Mouse (Mus musculus) limb, embryonic 14.5 days (tissue): ENCODE measurements at regions not wholly inside any gene's neighbourhood (a gene's known extent, or its start where the extent isn't known, plus 50 kb on each side); places are given as distances from the start of the nearest gene placed in this dataset.

Experiments
- ATAC-seq: fragments of 200-750 bp; cut with Nextera tagmentation; 2 replicates; pipeline ENCODE4 v1.8.0; 2017; ENCODE audit warnings: low read depth, moderate number of reproducible peaks, moderate TSS enrichment; ENCODE audit not compliant: low FRiP score
- DNase-seq: peaks from one replicate; pipeline ENCODE4 v3.0.0-alpha.2; 2015; ENCODE audit warnings: low spot score
- H3K27ac ChIP-seq: fragments of 300-500 bp; sonication (generic); replicated peaks from 2 replicates; pipeline ENCODE4 v1.5.1; 2014; ENCODE audit warnings: low read depth, mild to moderate bottlenecking, low read length, moderate library complexity, mixed read lengths
- H3K27me3 ChIP-seq: fragments of 300-500 bp; sonication (generic); 2 replicates; pipeline ENCODE4 v1.6.1; 2014; ENCODE audit warnings: low read length, mixed read lengths; ENCODE audit not compliant: control insufficient read depth, insufficient read depth
- H3K36me3 ChIP-seq: fragments of 300-500 bp; sonication (generic); 2 replicates; pipeline ENCODE4 v1.6.1; 2014; ENCODE audit warnings: mild to moderate bottlenecking, low read length, moderate library complexity, mixed read lengths; ENCODE audit not compliant: control insufficient read depth, insufficient read depth
- H3K4me1 ChIP-seq: fragments of 300-500 bp; sonication (generic); 2 replicates; pipeline ENCODE4 v1.6.1; 2014; ENCODE audit warnings: antibody characterized with exemption, low read length, mixed read lengths; ENCODE audit not compliant: control insufficient read depth, insufficient read depth
- H3K4me2 ChIP-seq: fragments of 300-500 bp; sonication (generic); replicated peaks from 2 replicates; pipeline ENCODE4 v1.6.1; 2014; ENCODE audit warnings: low read depth, mild to moderate bottlenecking, low read length, moderate library complexity; ENCODE audit not compliant: severe bottlenecking
- H3K4me3 ChIP-seq: fragments of 300-500 bp; sonication (generic); replicated peaks from 2 replicates; pipeline ENCODE4 v1.5.1; 2014; ENCODE audit warnings: low read length
- H3K9ac ChIP-seq: fragments of 300-500 bp; sonication (generic); 2 replicates; pipeline ENCODE4 v1.6.1; 2014; ENCODE audit warnings: mild to moderate bottlenecking, low read depth, low read length, moderate library complexity; ENCODE audit not compliant: severe bottlenecking
- H3K9me3 ChIP-seq: fragments of 300-500 bp; sonication (generic); 2 replicates; pipeline ENCODE4 v1.6.1; 2016; ENCODE audit warnings: low read length; ENCODE audit not compliant: control insufficient read depth
- POLR2A ChIP-seq: fragments of 200-500 bp; IDR thresholded peaks from 2 replicates; pipeline ENCODE4 v1.8.0; 2012; ENCODE audit warnings: inconsistent platforms, mild to moderate bottlenecking, moderate library complexity, borderline replicate concordance; ENCODE audit not compliant: insufficient read depth, insufficient read length; ENCODE audit errors: extremely low read depth
- WGBS: fragments of 180-500 bp; shearing (Covaris S2); extraction: QIAGEN DNeasy Blood & Tissue Kit; methylation state at CpG from one replicate; pipeline ENCODE4 v1.1.7; 2014; 5-methylcytosine and 5-hydroxymethylcytosine counted together

DNA sequence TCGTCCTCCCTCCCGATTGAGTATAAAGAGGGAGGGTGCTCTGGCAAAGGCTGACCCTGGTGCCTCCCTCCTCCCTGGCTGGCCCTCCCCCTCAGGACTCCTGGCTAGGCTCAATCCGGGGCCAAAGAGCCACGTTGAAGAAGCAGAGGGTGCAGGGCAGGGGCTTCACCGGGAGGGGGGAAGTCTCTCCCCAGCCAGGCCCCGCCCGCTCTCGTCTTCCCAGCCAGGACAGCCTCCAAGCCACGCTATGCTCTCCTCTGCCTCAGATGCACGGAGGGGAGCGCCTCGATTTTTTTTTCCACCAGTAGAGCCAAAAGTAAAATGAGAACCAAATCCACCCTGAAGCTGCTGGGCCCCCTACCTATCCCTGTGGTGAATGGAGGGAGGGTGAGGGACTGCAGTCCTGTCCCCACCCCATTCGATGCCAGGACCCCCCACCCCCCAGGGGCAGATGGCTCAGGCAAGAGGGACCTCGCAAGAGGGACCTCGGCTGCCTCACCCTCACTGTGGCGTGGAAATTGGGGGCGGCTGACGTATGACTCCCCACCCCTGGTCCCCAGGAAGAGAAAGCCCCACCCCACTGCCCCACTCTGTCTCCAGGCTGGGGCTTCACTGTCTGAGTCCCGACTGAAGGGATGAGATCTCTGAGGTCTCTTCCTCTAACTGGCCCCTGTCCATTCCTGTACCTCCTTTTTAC is 53.2 kb upstream of the Col1a1 start:
- H3K9me3 ChIP-seq, result no peaks in the 10 kb centered on the region
- peaks cover 43% of the 10 kb centered on the region for H3K4me1 ChIP-seq
- WGBS, result 2% methylated on average over 17 of the region's 19 CpGs
- no peak for TF ChIP-seq POLR2A
- peak; percentile 88 for DNase-seq
- H3K27me3 ChIP-seq, result no peaks in the 10 kb centered on the region
- H3K4me2 ChIP-seq, result peak overlapping the region; percentile 43
- peak overlapping the region; percentile 12 for H3K4me3 ChIP-seq
- peak; percentile 83 for ATAC-seq
- H3K27ac ChIP-seq, result peak overlapping the region; percentile 98
- no peaks in the 10 kb centered on the region for H3K36me3 ChIP-seq
- H3K9ac ChIP-seq, result peak overlapping the region; percentile 47

DNA sequence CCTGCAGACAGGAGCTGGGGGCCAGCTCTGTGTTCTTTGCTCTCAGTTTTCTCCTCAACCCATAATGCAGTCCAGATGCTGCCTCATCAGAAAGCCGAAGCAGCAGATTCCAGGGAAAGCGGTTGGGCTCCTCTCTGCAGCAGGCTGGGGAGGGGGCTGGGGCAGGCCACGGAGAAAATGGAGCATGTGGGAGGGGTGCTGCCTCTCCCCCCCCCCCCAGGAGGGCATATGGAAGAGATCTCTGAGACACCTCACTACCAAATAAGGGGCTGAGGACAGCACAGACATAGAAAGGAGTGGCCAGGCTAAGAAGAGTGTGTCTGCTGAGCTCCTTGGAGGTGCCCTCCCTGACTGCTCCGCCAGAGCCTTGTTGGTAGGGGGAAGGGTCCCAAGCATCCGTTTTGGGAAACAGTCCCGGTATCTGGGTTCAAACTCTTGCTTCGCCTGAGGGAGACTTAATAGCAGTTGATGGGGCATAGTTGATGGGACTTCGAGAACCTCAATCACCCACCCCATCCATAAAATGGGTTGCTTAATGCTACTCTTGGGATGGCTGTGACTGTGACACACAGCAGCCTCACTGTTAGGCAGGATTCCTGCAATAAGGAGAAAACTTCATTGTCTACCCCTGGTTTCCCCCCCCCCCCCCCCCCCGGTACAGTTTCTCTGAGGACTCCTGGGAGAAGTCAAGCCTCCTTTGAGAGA is 53.9 kb upstream of the Col1a1 start:
- Histone ChIP-seq H3K27ac (peak overlapping the region; percentile 98), H3K9ac (peak overlapping the region; percentile 47), H3K4me1 (peaks cover 50% of the 10 kb centered on the region), H3K27me3 (no peaks in the 10 kb centered on the region), H3K4me3 (peak overlapping the region; percentile 12), H3K9me3 (no peaks in the 10 kb centered on the region), H3K36me3 (no peaks in the 10 kb centered on the region), H3K4me2 (peak overlapping the region; percentile 43)
- 6% methylated on average over 8 of the region's 9 CpGs for WGBS
- ATAC-seq (peak; percentile 78), DNase-seq (peak; percentile 89)
- TF ChIP-seq POLR2A, result no peak

DNA sequence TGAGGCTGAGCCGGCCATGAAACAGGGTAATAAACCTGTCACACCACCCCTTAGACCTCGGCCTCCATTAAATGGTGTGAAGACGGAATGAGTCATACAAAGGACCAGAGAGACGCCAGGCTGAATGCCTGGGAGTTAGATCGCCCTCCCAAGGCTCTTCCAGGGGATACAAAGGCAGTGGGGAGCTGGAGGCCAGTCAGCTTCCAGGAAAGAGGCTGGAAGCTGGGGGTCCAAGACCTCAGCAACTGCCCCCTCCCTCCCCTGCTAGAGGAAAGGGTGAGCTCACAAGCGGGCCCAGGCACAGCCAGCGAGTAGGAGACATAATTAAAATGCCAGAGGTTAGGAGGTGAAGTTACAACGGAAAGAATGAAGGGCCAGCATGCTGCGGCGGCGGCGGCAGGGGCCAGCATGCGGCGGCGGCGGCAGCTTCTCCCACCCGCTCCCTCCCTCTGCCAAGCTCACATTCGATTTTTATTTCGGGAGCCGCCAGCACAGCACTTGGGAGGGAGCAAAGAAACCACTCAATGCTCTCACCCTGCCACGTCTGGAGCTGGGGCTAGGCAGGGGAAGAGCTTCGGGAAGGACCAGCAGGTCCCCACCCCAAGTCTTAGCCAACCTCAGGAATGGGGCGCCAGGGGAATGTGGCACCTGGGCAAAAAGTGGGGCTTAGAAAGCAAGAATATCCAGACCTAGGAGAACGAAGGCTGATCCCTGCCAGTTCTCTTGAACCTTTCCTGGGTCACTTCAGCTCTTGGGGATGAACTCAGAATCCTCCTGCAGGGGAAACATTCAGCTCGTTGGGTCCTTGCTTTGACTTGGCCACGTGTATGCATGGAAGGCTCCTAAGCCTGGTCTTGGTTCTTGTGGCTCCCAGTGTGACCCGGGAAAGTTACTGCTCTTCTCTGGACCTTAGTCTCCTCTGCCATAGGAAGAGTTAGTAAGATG is 54.9 kb upstream of the Col1a1 start:
- peak; percentile 19 for ATAC-seq

DNA sequence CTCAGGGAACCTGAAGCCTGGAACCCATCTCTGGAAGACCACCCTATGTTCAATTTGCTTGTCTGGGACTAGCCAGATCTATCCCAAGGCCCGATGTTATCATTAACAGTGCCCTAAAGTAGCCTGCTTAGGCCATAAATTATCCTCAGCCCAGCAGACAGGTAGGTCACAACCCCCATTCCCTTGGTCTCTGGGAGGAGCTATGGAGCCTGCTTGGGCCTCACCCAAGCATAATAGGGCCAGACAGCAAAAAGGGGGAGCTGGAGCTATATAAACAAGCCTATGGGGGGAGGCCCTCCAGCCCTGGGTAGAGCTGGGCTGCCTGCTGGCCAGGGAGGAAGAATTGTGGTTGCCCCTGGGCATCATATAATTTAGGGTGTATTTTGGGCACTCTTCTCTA is 59.3 kb upstream of the Col1a1 start:
- DNase-seq (no peak), ATAC-seq (no peak)
- WGBS, result 7% methylated on average over 1 of the region's 1 CpGs
- Histone ChIP-seq H3K4me3 (no peak overlapping the region), H3K9ac (no peak overlapping the region), H3K4me1 (peaks cover 61% of the 10 kb centered on the region), H3K27me3 (no peaks in the 10 kb centered on the region), H3K9me3 (no peaks in the 10 kb centered on the region), H3K4me2 (no peak overlapping the region), H3K27ac (0 out of 2 replicates have a peak overlapping the region, but pooled peaks have one; percentile 26), H3K36me3 (no peaks in the 10 kb centered on the region)
- no peak for TF ChIP-seq POLR2A

More for the DNA sequence above, 54.9 kb upstream of the Col1a1 start:
- 1% methylated on average over 26 of the region's 27 CpGs for WGBS
- no peaks in the 10 kb centered on the region for H3K36me3 ChIP-seq
- peaks cover 55% of the 10 kb centered on the region for H3K4me1 ChIP-seq
- H3K27ac ChIP-seq, result peak overlapping the region; percentile 98
- H3K9ac ChIP-seq, result peak overlapping the region; percentile 29
- no peaks in the 10 kb centered on the region for H3K27me3 ChIP-seq
- H3K4me3 ChIP-seq, result peak overlapping the region; percentile 12
- no peaks in the 10 kb centered on the region for H3K9me3 ChIP-seq
- H3K4me2 ChIP-seq, result peak overlapping the region; percentile 43
- TF ChIP-seq POLR2A, result peak; percentile 6; the same call in 1 of the 2 replicates
- peak; percentile 70 for DNase-seq

DNA sequence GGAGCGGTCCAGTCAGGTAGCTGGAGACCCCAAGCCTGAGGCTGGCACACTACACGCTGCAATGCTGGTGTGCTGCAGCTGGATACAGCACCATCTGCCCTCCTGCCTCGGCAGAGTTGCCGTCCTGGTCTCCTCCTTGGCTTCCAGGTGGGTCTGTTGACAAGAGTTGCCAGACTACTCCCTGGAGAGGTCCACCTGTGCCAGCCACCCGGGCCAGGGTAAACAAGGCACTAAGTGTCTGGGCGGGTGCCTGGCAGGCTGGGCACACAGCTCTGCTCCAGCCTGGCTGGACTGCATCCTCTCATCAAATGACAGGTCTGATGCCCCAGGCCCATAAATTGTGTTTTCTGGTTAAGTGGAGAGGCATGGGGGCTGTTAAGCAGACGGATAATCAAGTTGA is 61.0 kb upstream of the Col1a1 start:
- Histone ChIP-seq H3K9me3 (no peaks in the 10 kb centered on the region), H3K27me3 (no peaks in the 10 kb centered on the region), H3K4me1 (peaks cover 49% of the 10 kb centered on the region), H3K9ac (no peak overlapping the region), H3K36me3 (no peaks in the 10 kb centered on the region), H3K4me2 (no peak overlapping the region), H3K4me3 (no peak overlapping the region), H3K27ac (no peak overlapping the region; the same call in 1 of the 2 replicates)
- no peak for ATAC-seq
- DNase-seq, result no peak
- no peak for TF ChIP-seq POLR2A
- 51% methylated on average over 7 of the region's 7 CpGs for WGBS
